Mouse (Mus musculus) stomach, postnatal 0 days (tissue): ENCODE results near the gene Slc38a1.

Source experiments
- CTCF ChIP-seq: IDR thresholded peaks from 2 replicates; pipeline ENCODE4 v1.5.1; 2016; ENCODE audit warnings: antibody characterized with exemption, low read depth, mild to moderate bottlenecking, moderate library complexity
- EP300 ChIP-seq: optimal IDR thresholded peaks from 2 replicates; pipeline ENCODE3; 2016; ENCODE audit warnings: antibody characterized with exemption

- TF ChIP-seq CTCF (no peak), EP300 (no peak)
These were observed 2.3 kb downstream of the Slc38a1 start for GRCm38 (mm10) chr15:96640291-96640985.
